Mouse (Mus musculus) liver, embryonic 14.5 days (tissue): ENCODE measurements around the gene Gprc5a.

Experiments used
- CTCF ChIP-seq: IDR thresholded peaks from 2 replicates; pipeline ENCODE4 v1.5.1; 2016; ENCODE audit warnings: antibody characterized with exemption, low read depth, control low read depth
- EP300 ChIP-seq: IDR thresholded peaks from 2 replicates; pipeline ENCODE4 v1.6.1; 2016; ENCODE audit warnings: antibody characterized with exemption, low read depth

- no peak for TF ChIP-seq CTCF
- TF ChIP-seq EP300: no peak
These were observed 42.1 kb upstream of the Gprc5a start for GRCm38 (mm10) chr6:135023379-135023778.
